Mouse (Mus musculus): ENCODE data around the gene Krtap4-16.
"Not testable (repeated sequence)": the region's sequence is repeated elsewhere in the genome, so short reads cannot be mapped to it uniquely, and the experiment has no call there.

Krtap4-16 gene

DNA sequence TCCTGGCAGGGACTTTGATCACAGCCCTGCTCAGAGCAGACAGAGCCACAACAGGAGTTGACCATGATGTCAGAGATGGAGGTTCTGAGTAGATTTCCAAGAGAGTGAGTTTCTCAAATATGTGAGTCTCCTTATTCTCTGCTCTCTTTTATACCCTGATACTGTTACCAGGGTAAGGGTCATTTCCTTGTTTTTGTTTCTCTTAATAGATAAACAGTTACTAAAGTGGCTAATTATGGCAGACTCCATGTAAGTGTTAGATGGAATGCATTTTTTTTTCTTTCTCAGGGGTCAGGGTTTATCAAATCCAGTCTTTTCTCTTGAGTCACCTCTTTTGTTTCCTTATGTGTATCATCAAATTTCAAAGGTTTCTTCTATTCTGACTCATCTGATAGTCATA is at the start of gene Krtap4-16:
Krtap4-16 (minus strand) TSS at position 101 of the 400 bp plus-strand sequence.
- DNase-seq, result no peak

DNA sequence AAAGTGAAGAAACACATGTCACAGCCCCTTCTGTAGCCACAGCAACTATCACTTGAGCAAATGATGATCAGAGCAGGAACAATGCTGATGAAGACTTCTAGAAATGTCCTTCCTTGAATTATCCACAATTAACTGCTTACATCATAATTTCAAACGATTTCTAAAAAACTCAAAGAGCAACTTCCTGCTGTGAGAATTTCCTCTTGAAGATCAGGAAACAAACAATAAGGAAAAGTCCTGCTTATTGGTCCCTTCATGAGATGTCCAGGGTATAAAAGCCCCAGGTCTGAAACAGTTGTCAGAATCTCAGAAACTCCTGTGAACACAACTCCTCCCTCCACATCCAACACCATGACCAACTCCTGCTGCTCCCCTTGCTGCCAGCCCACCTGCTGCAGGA is 27.5 kb upstream of the Krtap4-16 start, which contains the start of gene Gm11567:
Gm11567 (plus strand) TSS at position 301 of the 400 bp plus-strand sequence.
- not testable (repeated sequence) for DNase-seq

DNA sequence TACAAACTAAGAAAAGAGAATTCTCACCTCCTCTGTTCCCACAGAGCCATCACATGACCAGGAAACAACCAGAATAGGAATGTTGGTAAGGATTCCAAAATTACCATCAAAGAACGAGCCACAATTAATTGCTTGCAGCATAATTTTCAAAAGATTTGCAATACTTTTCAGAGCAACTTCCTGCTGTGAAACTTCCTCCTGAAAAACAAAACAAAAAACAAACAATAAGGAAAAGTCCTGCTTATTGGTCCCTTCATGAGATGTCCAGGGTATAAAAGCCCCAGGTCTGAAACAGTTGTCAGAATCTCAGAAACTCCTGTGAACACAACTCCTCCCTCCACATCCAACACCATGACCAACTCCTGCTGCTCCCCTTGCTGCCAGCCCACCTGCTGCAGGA is 21.7 kb upstream of the Krtap4-16 start, which contains the start of gene Krtap9-1:
Krtap9-1 (plus strand) TSS at position 301 of the 400 bp plus-strand sequence.
- DNase-seq, result not testable (repeated sequence)

- DNase-seq, result not testable (repeated sequence)
Measured at GRCm38 (mm10) chr11:99864176-99864575, 12.8 kb upstream of the Krtap4-16 start, which contains the start of gene Gm11559. Gene Gm11559, plus strand, starts transcription at chr11:99864476.

DNA sequence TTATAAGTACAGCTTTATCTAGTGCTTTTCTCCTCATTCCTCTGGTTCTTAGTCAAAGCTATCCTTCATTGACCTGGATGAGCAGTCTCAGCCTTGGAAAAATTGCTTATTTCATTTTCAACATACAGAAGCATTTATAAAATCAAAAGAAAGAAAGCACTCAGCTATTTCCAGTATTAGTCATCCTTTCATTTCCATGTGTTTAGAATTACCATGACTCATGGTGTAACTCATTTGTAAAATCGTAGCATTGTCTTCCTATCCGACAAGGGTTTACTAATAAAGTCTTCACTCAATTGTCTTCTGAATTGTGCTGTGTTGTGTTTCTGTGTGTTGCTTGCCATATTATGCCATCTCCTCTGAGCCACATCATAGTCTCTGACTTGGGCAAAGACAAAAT is 7.4 kb upstream of the Krtap4-16 start:
- no peak for DNase-seq

DNA sequence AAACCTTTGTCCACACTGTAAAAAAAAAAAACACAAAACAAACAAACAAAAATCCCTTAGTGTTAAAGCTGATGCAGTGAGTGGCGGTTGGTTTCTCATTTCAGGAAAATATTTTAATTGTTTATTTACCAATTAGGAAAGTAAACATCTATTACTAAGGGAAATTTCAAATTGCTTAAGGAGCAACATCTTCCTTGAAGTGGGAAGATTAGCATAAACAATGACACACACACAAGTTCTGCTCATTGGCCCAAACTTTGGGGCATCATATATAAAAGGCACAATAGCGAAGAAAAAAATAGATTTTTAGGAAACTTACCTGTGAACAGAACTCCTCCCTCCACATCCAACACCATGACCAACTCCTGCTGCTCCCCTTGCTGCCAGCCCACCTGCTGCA is 6.2 kb upstream of the Krtap4-16 start, which contains the start of gene Gm11568:
Gm11568 (plus strand) TSS at position 301 of the 400 bp plus-strand sequence.
- DNase-seq, result no peak

GRCm38 (mm10) chr11:99854121-99854520 is 2.7 kb upstream of the Krtap4-16 start:
- peak in 1 of 2 experiments; percentile 6 for DNase-seq

GRCm38 (mm10) chr11:99846746-99847145 is 4.7 kb downstream of the Krtap4-16 start:
- no peak for DNase-seq

GRCm38 (mm10) chr11:99842185-99842584 is 9.2 kb downstream of the Krtap4-16 start:
- DNase-seq, result no peak

- DNase-seq, result no peak
Measured at GRCm38 (mm10) chr11:99837966-99838365, 13.4 kb downstream of the Krtap4-16 start, which contains the start of gene 2300003K06Rik. Gene 2300003K06Rik, minus strand, starts transcription at chr11:99838066.

DNA sequence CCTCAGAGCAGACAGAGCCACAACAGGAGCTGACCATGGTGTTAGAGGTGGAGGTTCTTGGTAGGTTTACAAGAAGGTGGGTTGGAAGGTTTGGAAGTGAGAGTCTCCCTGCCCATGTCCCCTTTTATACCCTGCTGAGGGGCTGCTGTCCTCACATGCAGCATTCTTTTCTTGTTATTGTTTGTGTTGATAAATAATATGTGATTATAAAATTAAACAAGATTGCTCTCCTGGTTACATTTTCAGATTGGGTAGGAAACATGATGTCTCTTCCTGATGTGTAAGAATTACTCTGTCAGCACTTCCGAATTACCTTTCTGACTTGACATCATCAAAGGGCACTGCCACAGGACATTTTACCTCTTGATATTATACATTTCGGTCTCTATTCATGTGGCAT is 35.8 kb downstream of the Krtap4-16 start, which contains the start of gene Gm11564:
Gm11564 (minus strand) TSS at position 101 of the 400 bp plus-strand sequence.
- not testable (repeated sequence) for DNase-seq

- not testable (repeated sequence) for DNase-seq
Measured at GRCm38 (mm10) chr11:99809792-99810191, 41.6 kb downstream of the Krtap4-16 start, which contains the start of gene Krtap4-13. Gene Krtap4-13, minus strand, starts transcription at chr11:99809892.

DNA sequence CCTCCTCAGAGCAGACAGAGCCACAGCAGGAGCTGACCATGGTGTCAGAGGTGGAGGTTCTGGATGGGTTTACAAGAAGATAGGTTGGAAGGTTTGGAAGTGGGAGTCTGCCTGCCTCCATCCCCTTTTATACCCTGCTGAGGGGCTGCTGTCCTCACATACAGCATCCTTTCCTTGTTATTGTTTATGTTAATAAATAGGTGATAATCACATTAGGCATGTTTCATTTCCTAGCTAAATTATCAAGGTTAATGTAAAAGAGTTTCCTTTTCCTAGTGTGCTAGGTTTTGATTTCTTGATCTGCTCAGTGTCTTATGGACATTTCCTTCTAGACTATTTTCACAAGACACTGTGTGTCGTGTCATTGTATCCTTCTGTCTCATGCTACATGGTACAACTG is 47.1 kb downstream of the Krtap4-16 start, which contains the start of gene Gm11554:
Gm11554 (minus strand) TSS at position 101 of the 400 bp plus-strand sequence.
- DNase-seq, result not testable (repeated sequence)

Measured in cerebellum, postnatal 25 days (tissue).